Mouse (Mus musculus) MEL-GATA-1-ER (cell line): Measurements from ENCODE around the gene Trim25.

Experiments used
- DNase-seq: peaks from one replicate; pipeline ENCODE4 v3.0.0-alpha.2; 2012; ENCODE audit warnings: low read depth; ENCODE audit errors: extremely low read depth

Trim25 gene

DNA sequence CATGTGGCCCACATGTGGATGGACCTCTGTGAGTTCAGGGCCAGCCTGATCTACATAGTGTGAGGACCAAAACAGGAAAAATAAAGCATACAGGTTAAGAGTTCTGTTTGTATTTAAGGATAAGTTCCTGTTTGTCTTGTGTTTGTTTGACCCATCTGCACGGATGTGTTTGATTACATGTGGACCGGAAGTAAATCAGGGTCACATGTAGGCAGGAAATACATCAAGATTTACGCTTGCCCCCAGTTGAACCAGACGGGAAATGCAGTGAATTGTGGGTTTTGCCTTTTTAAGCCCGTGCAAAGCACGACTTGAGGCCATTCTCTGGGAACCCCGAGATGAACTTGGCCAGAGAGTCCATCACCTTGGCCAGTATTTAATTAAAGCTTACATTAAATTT lies 62.2 kb downstream of the Trim25 start:
- no peak for DNase-seq

DNA sequence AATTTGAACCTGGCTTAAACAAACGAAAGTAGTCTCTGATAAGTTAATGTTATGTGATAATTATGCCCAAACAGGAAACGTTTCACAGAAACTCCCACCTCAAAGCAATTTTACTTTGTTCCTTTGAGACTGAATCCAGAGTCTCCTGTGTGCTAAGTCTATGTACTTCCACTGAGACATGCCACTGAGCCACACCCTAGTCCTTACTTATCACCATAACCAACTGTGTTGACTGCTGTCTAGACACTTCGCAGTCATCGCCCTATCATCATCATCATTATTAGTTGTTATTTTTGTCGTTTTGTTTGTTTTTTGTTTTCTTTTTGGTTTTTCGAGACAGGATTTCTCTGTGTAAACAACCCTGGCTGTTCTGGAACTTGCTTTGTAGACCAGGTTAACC lies 65.1 kb downstream of the Trim25 start:
- DNase-seq, result no peak

DNA sequence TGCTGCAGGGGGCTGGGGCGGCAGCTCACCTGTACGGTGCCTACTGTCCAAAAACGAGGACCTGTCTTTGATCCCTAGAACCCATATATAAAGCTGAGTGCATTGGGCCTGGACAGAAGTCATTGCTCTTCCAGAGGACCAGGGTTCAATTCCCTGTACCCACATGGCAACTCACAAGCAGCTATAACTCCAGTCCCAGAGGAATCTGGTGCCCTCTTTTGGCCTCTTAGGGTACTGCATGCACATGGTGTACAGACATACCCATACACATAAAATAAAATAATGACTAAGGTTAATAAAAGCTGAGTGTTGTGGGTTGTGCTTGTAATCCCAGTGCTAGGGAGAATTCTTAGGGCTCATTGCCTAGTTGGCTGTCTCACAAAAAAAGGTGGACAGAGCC lies 66.1 kb downstream of the Trim25 start:
- no peak for DNase-seq

DNA sequence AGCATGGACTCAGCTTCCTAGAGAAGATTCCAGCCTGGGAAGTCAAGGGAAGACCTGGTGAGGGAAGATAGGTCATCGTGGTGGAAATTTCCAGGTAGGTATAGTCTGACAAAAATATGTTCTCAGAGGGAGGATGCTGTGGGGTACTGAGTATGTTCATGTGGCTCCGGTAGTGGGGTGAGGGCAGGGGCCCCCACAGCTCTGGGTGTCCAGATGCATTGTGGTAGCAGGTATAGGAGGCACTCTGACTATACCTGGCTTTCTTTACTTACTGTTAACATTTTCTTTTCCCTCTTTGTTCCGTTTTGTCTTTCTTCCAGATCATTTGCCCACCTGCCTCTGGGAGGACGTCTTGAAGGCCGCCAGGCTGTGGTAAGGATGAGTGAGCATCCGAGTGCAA lies 67.0 kb downstream of the Trim25 start:
- DNase-seq, result no peak

DNA sequence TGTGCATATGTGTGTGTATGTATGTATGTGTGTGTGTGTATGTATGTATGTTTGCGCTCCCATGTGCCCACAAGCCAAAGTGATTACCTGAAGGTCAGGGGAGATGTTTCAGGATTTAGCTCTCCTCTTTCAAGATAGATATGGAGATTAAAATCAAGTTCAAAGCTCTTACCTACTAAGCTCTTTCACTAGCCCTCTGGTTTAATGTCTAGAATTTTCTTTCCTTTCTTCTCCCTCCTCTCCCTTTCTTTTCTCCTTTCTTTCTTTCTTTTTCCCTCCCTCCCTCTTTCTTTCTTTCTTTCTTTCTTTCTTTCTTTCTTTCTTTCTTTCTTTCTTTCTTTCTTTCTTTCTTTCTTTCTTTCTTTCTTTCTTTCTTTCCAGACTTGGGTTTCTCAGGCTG lies 67.6 kb downstream of the Trim25 start, which contains the start of gene Dgke:
Dgke (minus strand) TSS at position 101 of the 400 bp plus-strand sequence.
- no peak for DNase-seq

DNA sequence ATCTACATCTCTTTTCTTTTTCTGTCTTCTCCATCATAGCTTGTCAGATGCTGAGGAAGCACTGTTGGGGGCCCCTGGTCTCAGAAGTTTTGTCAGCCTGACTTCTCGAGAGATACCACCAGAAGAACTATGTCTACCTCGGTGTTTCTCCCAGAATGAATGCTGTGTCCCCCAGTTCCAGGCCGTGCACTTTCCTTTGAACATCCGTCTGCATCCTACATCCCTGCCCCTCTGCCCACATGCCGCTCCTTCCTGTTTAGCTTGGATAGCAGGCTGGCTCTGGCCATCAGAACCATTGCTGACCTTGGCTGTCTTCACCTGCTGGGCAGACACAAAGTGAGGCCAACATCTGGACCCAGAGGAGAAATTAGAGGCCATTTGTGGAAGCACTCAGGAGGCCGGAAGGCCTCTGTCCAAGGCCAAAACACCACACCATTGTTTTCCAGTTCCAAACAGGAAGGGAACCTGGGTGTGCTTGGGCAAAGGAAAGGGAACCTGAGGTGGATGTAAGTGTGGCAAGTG lies 68.2 kb downstream of the Trim25 start:
- DNase-seq, result no peak

DNA sequence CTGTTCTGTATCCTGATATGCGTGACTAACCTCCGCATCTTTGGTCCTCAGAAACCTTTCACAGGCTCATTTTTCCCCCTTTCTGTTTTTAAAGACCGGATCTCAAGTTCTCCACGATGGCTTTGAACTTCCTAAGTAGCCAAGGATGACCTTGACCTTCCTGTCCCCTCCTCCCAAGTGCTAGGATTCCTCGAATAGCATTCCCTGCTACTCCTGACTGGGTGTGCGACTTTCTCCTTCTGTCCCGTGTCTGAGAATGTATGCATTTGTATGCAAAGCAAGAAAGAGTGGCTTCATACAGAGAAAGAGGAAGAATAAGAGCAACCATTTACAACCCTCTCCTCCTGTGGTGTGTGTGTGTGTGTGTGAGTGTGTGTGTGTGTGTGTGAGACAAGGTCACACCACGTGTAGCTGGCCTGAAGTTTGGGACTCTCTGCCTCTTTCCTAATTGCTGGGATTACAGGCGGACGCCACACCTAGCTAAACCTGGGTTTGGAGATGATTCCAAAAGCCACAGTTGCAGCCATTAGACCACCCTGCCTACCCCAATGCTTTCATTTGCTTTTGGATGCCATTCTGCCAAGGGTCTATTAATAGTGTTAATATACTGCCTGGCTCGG lies 68.8 kb downstream of the Trim25 start:
- no peak for DNase-seq

DNA sequence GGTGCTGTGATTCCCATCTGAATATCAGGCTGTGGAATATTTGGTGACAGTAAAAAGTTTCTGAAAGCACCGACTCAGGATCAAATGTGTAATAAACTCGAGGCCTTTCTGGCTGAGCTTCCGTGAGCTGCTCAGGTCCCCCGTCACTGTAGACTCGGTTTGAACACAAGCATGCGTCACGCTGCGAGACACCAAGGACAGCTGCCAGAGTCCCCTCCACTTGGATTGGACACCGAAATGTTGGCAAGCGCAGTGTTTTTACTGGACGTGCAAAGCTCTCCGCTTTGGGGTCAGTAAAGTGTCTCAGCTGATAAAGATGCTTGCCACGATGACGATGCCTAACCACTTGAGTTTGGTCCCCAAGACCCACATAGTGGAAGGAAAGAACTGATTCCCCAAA lies 69.5 kb downstream of the Trim25 start:
- DNase-seq, result no peak

DNA sequence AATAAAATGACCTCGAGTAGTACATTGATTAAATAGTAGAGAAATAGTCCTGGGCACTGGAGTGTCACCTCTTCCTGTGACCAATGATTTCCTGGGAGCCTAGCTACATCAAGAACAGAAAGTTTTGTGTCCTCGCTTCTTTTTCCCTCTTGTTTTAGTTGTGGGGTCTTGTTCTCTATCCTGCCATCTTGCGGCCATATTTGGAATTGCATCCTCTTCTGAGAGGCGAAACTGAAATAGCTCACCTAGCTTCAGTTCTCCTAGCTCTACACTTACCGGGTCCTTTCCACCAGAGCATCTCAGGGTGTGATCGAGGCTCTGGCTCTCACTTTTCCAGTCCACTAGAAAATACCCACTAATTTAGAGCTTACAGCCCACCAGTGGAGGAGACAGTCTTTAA lies 70.1 kb downstream of the Trim25 start:
- DNase-seq, result peak; percentile 57
